Mouse (Mus musculus) MEL (cell line): ENCODE measurements around the gene Hcfc2. TPM values are rescaled to one million over a fixed set of nuclear protein-coding genes. Genes with fewer than 3 reads are reported as not detected.

Experiments used
- DNase-seq: peaks from one replicate; pipeline ENCODE4 v3.0.0; 2011; ENCODE audit warnings: low read depth, low spot score
- H3K27ac ChIP-seq: 2 replicates; pipeline ENCODE4 v1.5.1; 2012; ENCODE audit warnings: low read depth, mild to moderate bottlenecking, control low read depth, low read length, moderate library complexity; ENCODE audit not compliant: control insufficient read depth
- H3K27me3 ChIP-seq, 2 experiments: fragments of 150-350 bp in 1 of 2; sonication (generic) in 1 of 2; 2 replicates each; pipeline ENCODE4 v1.6.1; 2012; ENCODE audit warnings: low read length in 2 of 2, mild to moderate bottlenecking in 2 of 2, improper control_type of control experiment in 1 of 2, moderate library complexity in 1 of 2; ENCODE audit not compliant: insufficient read depth in 2 of 2, control insufficient read depth in 1 of 2
- H3K36me3 ChIP-seq, 2 experiments: 2 replicates each; pipeline ENCODE4 v1.6.1; 2012 to 2014; ENCODE audit warnings: low read length in 2 of 2, improper control_type of control experiment in 1 of 2, inconsistent platforms in 1 of 2, mild to moderate bottlenecking in 1 of 2; ENCODE audit not compliant: insufficient read depth in 2 of 2, control insufficient read depth in 1 of 2
- H3K4me1 ChIP-seq, 2 experiments: fragments of 150-350 bp in 1 of 2; sonication (generic) in 1 of 2; 2 replicates each; pipeline ENCODE4 v1.6.1; 2012; ENCODE audit warnings: low read length in 2 of 2, improper control_type of control experiment in 1 of 2, mild to moderate bottlenecking in 1 of 2; ENCODE audit not compliant: insufficient read depth in 2 of 2, control insufficient read depth in 1 of 2
- H3K4me3 ChIP-seq, 2 experiments: fragments of 150-350 bp in 1 of 2; sonication (generic) in 1 of 2; 2 replicates each; pipeline ENCODE4 v1.5.1; 2012; ENCODE audit warnings: low read depth in 2 of 2, low read length in 2 of 2, mild to moderate bottlenecking in 2 of 2, moderate library complexity in 2 of 2, control low read depth in 1 of 2, improper control_type of control experiment in 1 of 2; ENCODE audit not compliant: control insufficient read depth in 1 of 2, insufficient read depth in 1 of 2
- H3K79me2 ChIP-seq: 2 replicates; pipeline ENCODE4 v1.6.1; 2012; ENCODE audit warnings: mild to moderate bottlenecking, low read length, moderate library complexity; ENCODE audit not compliant: control insufficient read depth, poor library complexity, insufficient read depth
- H3K9ac ChIP-seq: 2 replicates; pipeline ENCODE4 v1.6.1; 2012; ENCODE audit warnings: low read depth, mild to moderate bottlenecking, control low read depth, low read length, moderate library complexity; ENCODE audit not compliant: control insufficient read depth, poor library complexity, severe bottlenecking
- H3K9me3 ChIP-seq: fragments of 150-350 bp; sonication (generic); replicated peaks from 2 replicates; pipeline ENCODE4 v1.6.1; 2012; ENCODE audit warnings: mild to moderate bottlenecking, low read length, improper control_type of control experiment, moderate library complexity; ENCODE audit not compliant: insufficient read depth
- CHD1 ChIP-seq: IDR thresholded peaks from 2 replicates; pipeline ENCODE4 v1.6.1; 2012; ENCODE audit warnings: low read depth, mild to moderate bottlenecking, inconsistent platforms, low read length, improper control_type of control experiment
- CHD2 ChIP-seq: IDR thresholded peaks from 2 replicates; pipeline ENCODE4 v1.6.1; 2011; ENCODE audit warnings: low read length, improper control_type of control experiment
- CTCF ChIP-seq, 3 experiments: IDR thresholded peaks in 2 of 3; conservative IDR thresholded peaks in 1 of 3; 2 replicates each; pipeline ENCODE4 v1.5.1; 2011 to 2012; ENCODE audit warnings: low read length in 3 of 3, low read depth in 2 of 3, mild to moderate bottlenecking in 2 of 3, improper control_type of control experiment in 1 of 3, inconsistent platforms in 1 of 3, mixed read lengths in 1 of 3, moderate library complexity in 1 of 3; ENCODE audit not compliant: control insufficient read depth in 1 of 3, insufficient read depth in 1 of 3, poor library complexity in 1 of 3, severe bottlenecking in 1 of 3
- E2F4 ChIP-seq: IDR thresholded peaks from 2 replicates; pipeline ENCODE4 v1.6.1; 2011; ENCODE audit warnings: low read depth, low read length, improper control_type of control experiment, borderline replicate concordance
- EP300 ChIP-seq, 2 experiments: IDR thresholded peaks; 2 replicates each; pipeline ENCODE4 v1.6.1; 2011; ENCODE audit warnings: improper control_type of control experiment in 2 of 2, low read length in 2 of 2, low read depth in 1 of 2, mild to moderate bottlenecking in 1 of 2
- ETS1 ChIP-seq: IDR thresholded peaks from 2 replicates; pipeline ENCODE4 v1.6.1; 2012; ENCODE audit warnings: low read depth, mild to moderate bottlenecking, inconsistent platforms, low read length, improper control_type of control experiment, moderate library complexity
- HCFC1 ChIP-seq: IDR thresholded peaks from 2 replicates; pipeline ENCODE4 v1.6.1; 2012; ENCODE audit warnings: low read depth, mild to moderate bottlenecking, inconsistent platforms, low read length, improper control_type of control experiment, moderate library complexity
- JUND ChIP-seq: IDR thresholded peaks from 2 replicates; pipeline ENCODE4 v1.6.1; 2011; ENCODE audit warnings: low read depth, mild to moderate bottlenecking, improper control_type of control experiment, low read length
- KAT2A ChIP-seq: conservative IDR thresholded peaks from 2 replicates; pipeline ENCODE4 v1.6.1; 2012; ENCODE audit warnings: low read depth, low read length, improper control_type of control experiment, inconsistent platforms
- MAZ ChIP-seq: IDR thresholded peaks from 2 replicates; pipeline ENCODE4 v1.6.1; 2012; ENCODE audit warnings: low read depth, mild to moderate bottlenecking, inconsistent platforms, low read length, improper control_type of control experiment
- MEF2A ChIP-seq: IDR thresholded peaks from 2 replicates; pipeline ENCODE4 v1.6.1; 2014; ENCODE audit warnings: low read depth, mild to moderate bottlenecking, inconsistent platforms, low read length, improper control_type of control experiment; ENCODE audit not compliant: poor library complexity, insufficient replicate concordance, severe bottlenecking; ENCODE audit errors: extremely low read depth
- MYB ChIP-seq: IDR thresholded peaks from 2 replicates; pipeline ENCODE4 v1.6.1; 2011; ENCODE audit warnings: mild to moderate bottlenecking, low read depth, low read length, improper control_type of control experiment
- MYC ChIP-seq: IDR thresholded peaks from 2 replicates; pipeline ENCODE4 v1.6.1; 2011; ENCODE audit warnings: low read depth, mild to moderate bottlenecking, low read length, improper control_type of control experiment, moderate library complexity
- NELFE ChIP-seq: IDR thresholded peaks from 2 replicates; pipeline ENCODE4 v1.6.1; 2011; ENCODE audit warnings: low read depth, low read length, improper control_type of control experiment
- POLR2A ChIP-seq, 2 experiments: IDR thresholded peaks; 2 replicates each; pipeline ENCODE4 v1.6.1; 2011 to 2012; ENCODE audit warnings: low read length in 2 of 2, mild to moderate bottlenecking in 2 of 2, control low read depth in 1 of 2, improper control_type of control experiment in 1 of 2, low read depth in 1 of 2, moderate library complexity in 1 of 2; ENCODE audit not compliant: control insufficient read depth in 1 of 2, insufficient read depth in 1 of 2, poor library complexity in 1 of 2
- POLR2AphosphoS2 ChIP-seq: IDR thresholded peaks from 2 replicates; pipeline ENCODE4 v1.6.1; 2011; ENCODE audit warnings: low read length, improper control_type of control experiment
- POLR2AphosphoS5 ChIP-seq: IDR thresholded peaks from 2 replicates; pipeline ENCODE4 v1.6.1; 2012; ENCODE audit warnings: low read depth, borderline replicate concordance, mild to moderate bottlenecking, inconsistent platforms, low read length, moderate library complexity, mixed read lengths
- RAD21 ChIP-seq: IDR thresholded peaks from 2 replicates; pipeline ENCODE4 v1.6.1; 2011; ENCODE audit warnings: mild to moderate bottlenecking, low read depth, low read length, improper control_type of control experiment
- RCOR1 ChIP-seq: IDR thresholded peaks from 2 replicates; pipeline ENCODE4 v1.6.1; 2012; ENCODE audit warnings: low read depth, mild to moderate bottlenecking, inconsistent platforms, low read length, improper control_type of control experiment
- SIN3A ChIP-seq: IDR thresholded peaks from 2 replicates; pipeline ENCODE4 v1.6.1; 2012; ENCODE audit warnings: low read length, improper control_type of control experiment, inconsistent platforms
- TAL1 ChIP-seq: IDR thresholded peaks from 2 replicates; pipeline ENCODE4 v1.6.1; 2012; ENCODE audit warnings: mild to moderate bottlenecking, inconsistent platforms, low read length, moderate library complexity, mixed read lengths
- TBP ChIP-seq: IDR thresholded peaks from 2 replicates; pipeline ENCODE4 v1.8.0; 2011; ENCODE audit warnings: low read depth, low read length, improper control_type of control experiment
- TCF12 ChIP-seq: IDR thresholded peaks from 2 replicates; pipeline ENCODE4 v1.6.1; 2014; ENCODE audit warnings: low read depth, mild to moderate bottlenecking, inconsistent platforms, low read length, improper control_type of control experiment, moderate library complexity
- UBTF ChIP-seq: IDR thresholded peaks from 2 replicates; pipeline ENCODE4 v1.6.1; 2012; ENCODE audit warnings: low read depth, mild to moderate bottlenecking, inconsistent platforms, low read length, improper control_type of control experiment, moderate library complexity, borderline replicate concordance; ENCODE audit not compliant: insufficient read depth
- USF1 ChIP-seq: IDR thresholded peaks from 2 replicates; pipeline ENCODE4 v1.6.1; 2014; ENCODE audit warnings: low read depth, mild to moderate bottlenecking, inconsistent platforms, low read length, improper control_type of control experiment, moderate library complexity
- ZC3H11A ChIP-seq: IDR thresholded peaks from 2 replicates; pipeline ENCODE4 v1.6.1; 2012; ENCODE audit warnings: low read depth, mild to moderate bottlenecking, inconsistent platforms, low read length, improper control_type of control experiment
- ZNF384 ChIP-seq: IDR thresholded peaks from 2 replicates; pipeline ENCODE4 v1.6.1; 2012; ENCODE audit warnings: low read depth, mild to moderate bottlenecking, inconsistent platforms, low read length, improper control_type of control experiment
- polyA plus RNA-seq, 2 experiments: library from polyadenylated mRNA; stranded (reverse) in 1 of 2; unstranded in 1 of 2; fragments of >175 nt in 1 of 2; fragments of >200 nt in 1 of 2; gene quantifications; 2 replicates each; pipeline versions ENCODE4 v1.2.1 to v1.2.4; 2012; ENCODE audit warnings: low replicate concordance in 2 of 2, low read depth in 1 of 2; ENCODE audit not compliant: insufficient read length in 2 of 2, insufficient read depth in 1 of 2, missing spikeins in 1 of 2
- total RNA-seq: library from RNA; depleted of rRNA; stranded (reverse); fragments of 300-350 nt; gene quantifications from 2 replicates; pipeline ENCODE4 v1.2.3, GENCODE M21; 2012

Hcfc2 gene
- total and polyA plus RNA-seq, 3 experiments = 20.9 to 21.0 TPM; not detected in 1

DNA sequence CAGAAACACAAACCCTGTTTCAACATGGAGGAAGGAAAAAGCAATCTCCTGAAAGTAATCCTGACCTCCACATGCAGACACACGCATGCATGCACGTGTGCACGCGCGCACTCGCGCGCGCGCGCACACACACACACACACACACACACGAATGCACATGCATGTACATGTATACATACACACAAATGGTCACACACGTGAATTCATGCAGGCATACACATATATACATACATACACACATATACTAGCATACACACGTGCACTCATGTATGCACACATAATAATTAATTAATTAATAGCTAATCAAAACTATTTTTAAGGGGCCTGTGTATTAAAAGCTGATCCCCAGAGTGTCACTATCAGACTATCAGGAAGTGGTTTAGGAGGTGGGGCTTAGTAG lies 83.9 kb downstream of the Hcfc2 start:
- Histone ChIP-seq H3K27ac (peak overlapping the region; percentile 83), H3K4me3 (peak overlapping the region in 1 of 2 experiments; percentile 34; a peak in 1 of 4 replicates), H3K9ac (no peak overlapping the region), H3K4me1 (peaks cover 20 to 27% of the 10 kb centered on the region in 2 experiments), H3K27me3 (no peaks in the 10 kb centered on the region), H3K9me3 (no peaks in the 10 kb centered on the region), H3K79me2 (no peaks in the 10 kb centered on the region), H3K36me3 (peaks cover 0 to 29% of the 10 kb centered on the region in 2 experiments; a peak in 2 of 4 replicates)
- no peak for DNase-seq
- TF ChIP-seq CHD2 = no peak
- no peak for TF ChIP-seq UBTF
- TF ChIP-seq KAT2A = no peak
- no peak for TF ChIP-seq NELFE

DNA sequence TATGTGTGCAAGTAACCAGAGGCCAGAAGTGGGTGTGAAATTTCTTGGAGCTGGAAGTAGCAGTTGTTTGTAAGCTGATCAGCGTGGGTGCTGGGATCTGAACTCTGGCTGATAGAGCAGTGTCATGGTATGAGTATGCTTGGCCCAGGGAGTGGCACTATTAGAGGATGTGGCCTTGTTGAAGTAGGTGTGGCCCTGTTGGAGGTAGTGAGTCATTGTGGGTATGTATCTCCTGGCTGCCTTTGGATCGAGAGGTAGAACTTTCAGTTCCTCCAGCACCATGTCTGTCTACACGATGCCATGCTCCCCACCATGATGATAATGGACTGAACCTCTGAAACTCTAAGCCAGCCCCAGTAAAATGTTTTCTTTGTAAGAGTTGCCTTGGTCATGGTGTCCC lies 84.4 kb downstream of the Hcfc2 start:
- Histone ChIP-seq H3K79me2 (no peaks in the 10 kb centered on the region), H3K9me3 (no peaks in the 10 kb centered on the region), H3K36me3 (peaks cover 0 to 29% of the 10 kb centered on the region in 2 experiments; a peak in 2 of 4 replicates), H3K4me3 (peak overlapping the region; percentile 15 to 34; a peak in 2 of 4 replicates), H3K27me3 (no peaks in the 10 kb centered on the region), H3K27ac (peak overlapping the region; percentile 83), H3K9ac (0 out of 2 replicates have a peak overlapping the region, but pooled peaks have one; percentile 15), H3K4me1 (peaks cover 20 to 27% of the 10 kb centered on the region in 2 experiments)
- DNase-seq = peak; percentile 89
- no peak for TF ChIP-seq HCFC1
- TF ChIP-seq POLR2A (IDR thresholded peaks at IDR 0.05; ENCODE audit: control insufficient read depth in 1 of 2, insufficient read depth in 1 of 2, low read depth in 1 of 2, low read length in 2 of 2, poor library complexity in 1 of 2) = peak in 1 of 2 experiments; percentile 44; a peak in 1 of 4 replicates
- no peak for TF ChIP-seq CHD2
- TF ChIP-seq RCOR1 = no peak
- no peak for TF ChIP-seq CTCF (IDR thresholded peaks at IDR 0.05 in 2 of 3, conservative IDR thresholded peaks at IDR 0.05 in 1 of 3; ENCODE audit: control insufficient read depth in 1 of 3, insufficient read depth in 1 of 3, low read depth in 2 of 3, low read length in 3 of 3, poor library complexity in 1 of 3, severe bottlenecking in 1 of 3)
- TF ChIP-seq ZC3H11A = no peak
- TF ChIP-seq E2F4 = no peak
- TF ChIP-seq TAL1 = no peak
- TF ChIP-seq NELFE = no peak
- TF ChIP-seq TBP = peak; percentile 50; the same call in 1 of the 2 replicates
- no peak for TF ChIP-seq POLR2AphosphoS2
- TF ChIP-seq RAD21 = no peak
- TF ChIP-seq ZNF384 = no peak
- no peak; the same call in 1 of the 2 replicates for TF ChIP-seq MYC
- no peak for TF ChIP-seq MEF2A
- no peak for TF ChIP-seq MYB
- TF ChIP-seq JUND = peak; percentile 61; the same call in 1 of the 2 replicates
- 0 out of 2 replicates have a peak, but pooled peaks have one; percentile 4 for TF ChIP-seq SIN3A
- TF ChIP-seq USF1 = no peak
- no peak for TF ChIP-seq UBTF
- TF ChIP-seq TCF12 = no peak
- no peak for TF ChIP-seq POLR2AphosphoS5
- TF ChIP-seq CHD1 = no peak
- TF ChIP-seq EP300 (IDR thresholded peaks at IDR 0.05; ENCODE audit: low read depth in 1 of 2, low read length in 2 of 2) = peak in 1 of 2 experiments; percentile 33; a peak in 2 of 4 replicates
- peak; percentile 50; the same call in 1 of the 2 replicates for TF ChIP-seq ETS1
- no peak for TF ChIP-seq KAT2A
- TF ChIP-seq MAZ = no peak
